Mouse (Mus musculus) liver, adult 2 months (tissue): ENCODE data around the gene Gm1110. TPM values are rescaled to one million over a fixed set of nuclear protein-coding genes. Genes with fewer than 3 reads are reported as not detected.
"Not testable (repeated sequence)": the region's sequence is repeated elsewhere in the genome, so short reads cannot be mapped to it uniquely, and the experiment has no call there.

Source experiments
- DNase-seq: peaks from one replicate; pipeline ENCODE4 v3.0.0-alpha.2; 2011; ENCODE audit warnings: low read depth, low spot score; ENCODE audit errors: extremely low read depth
- H3K27ac ChIP-seq: fragments of 200-500 bp; replicated peaks from 2 replicates; pipeline ENCODE4 v1.5.1; 2012; ENCODE audit warnings: low read depth, mild to moderate bottlenecking, control low read depth, inconsistent platforms, low read length; ENCODE audit not compliant: insufficient read depth
- H3K27me3 ChIP-seq: fragments of 200-500 bp; 2 replicates; pipeline ENCODE4 v1.6.1; 2012; ENCODE audit warnings: mild to moderate bottlenecking, moderate library complexity, low read length, inconsistent platforms; ENCODE audit not compliant: control insufficient read depth, insufficient read depth
- H3K36me3 ChIP-seq: fragments of 200-500 bp; 2 replicates; pipeline ENCODE4 v1.6.1; 2012; ENCODE audit warnings: low read length, inconsistent platforms; ENCODE audit not compliant: control insufficient read depth, insufficient read depth
- H3K4me1 ChIP-seq: fragments of 200-500 bp; 2 replicates; pipeline ENCODE4 v1.6.1; 2011; ENCODE audit warnings: low read length; ENCODE audit not compliant: control insufficient read depth, insufficient read depth
- H3K4me3 ChIP-seq: fragments of 200-500 bp; 2 replicates; pipeline ENCODE4 v1.5.1; 2011; ENCODE audit warnings: low read depth, mild to moderate bottlenecking, control low read depth, low read length, moderate library complexity; ENCODE audit not compliant: insufficient read depth
- H3K79me2 ChIP-seq: fragments of 200-500 bp; 2 replicates; pipeline ENCODE4 v1.6.1; 2012; ENCODE audit warnings: inconsistent platforms, mild to moderate bottlenecking, low read length, moderate library complexity; ENCODE audit not compliant: control insufficient read depth, insufficient read depth
- H3K9ac ChIP-seq: fragments of 200-500 bp; 2 replicates; pipeline ENCODE4 v1.6.1; 2012; ENCODE audit warnings: low read depth, mild to moderate bottlenecking, control low read depth, inconsistent platforms, low read length
- CTCF ChIP-seq: fragments of 200-500 bp; IDR thresholded peaks from 2 replicates; pipeline ENCODE4 v1.5.1; 2011; ENCODE audit warnings: low read depth, low read length, control low read depth
- POLR2A ChIP-seq: fragments of 200-500 bp; IDR thresholded peaks from 2 replicates; pipeline ENCODE4 v1.6.1; 2011; ENCODE audit warnings: low read length, control low read depth; ENCODE audit not compliant: insufficient read depth; ENCODE audit errors: extremely low read depth
- WGBS: fragments of 180-500 bp; shearing (Covaris S2); methylation state at CpG from one replicate; pipeline ENCODE4 v1.1.7; 2018; 5-methylcytosine and 5-hydroxymethylcytosine counted together
- polyA plus RNA-seq: library from polyadenylated mRNA; depleted of rRNA; stranded (reverse); fragments of >200 nt; gene quantifications from 2 replicates; pipeline ENCODE4 v1.2.3, GENCODE M21; 2012; rRNA removed
- total RNA-seq: library from RNA; depleted of rRNA; stranded (reverse); fragments of >200 nt; gene quantifications from 2 replicates; pipeline ENCODE4 v1.2.3, GENCODE M21; 2014; rRNA removed

The Gm1110 gene
- total RNA-seq = not detected in 2 replicates
- not detected in 2 replicates for polyA plus RNA-seq

GRCm38 (mm10) chr9:26922909-26923526 lies at the start of gene Gm1110:
TSS of gene Gm1110 (minus strand) at chr9:26923111.
- Histone ChIP-seq H3K36me3 (no peaks in the 10 kb centered on the region), H3K27me3 (no peaks in the 10 kb centered on the region), H3K79me2 (no peaks in the 10 kb centered on the region), H3K4me3 (no peak within 1 kb of the TSS), H3K9ac (no peak within 1 kb of the TSS), H3K27ac (no peak within 1 kb of the TSS), H3K4me1 (no peaks in the 10 kb centered on the region)
- TF ChIP-seq CTCF = no peak
- no peak for TF ChIP-seq POLR2A
- peak; percentile 33 for DNase-seq
- WGBS = 50% methylated on average over 13 of the region's 13 CpGs

DNA sequence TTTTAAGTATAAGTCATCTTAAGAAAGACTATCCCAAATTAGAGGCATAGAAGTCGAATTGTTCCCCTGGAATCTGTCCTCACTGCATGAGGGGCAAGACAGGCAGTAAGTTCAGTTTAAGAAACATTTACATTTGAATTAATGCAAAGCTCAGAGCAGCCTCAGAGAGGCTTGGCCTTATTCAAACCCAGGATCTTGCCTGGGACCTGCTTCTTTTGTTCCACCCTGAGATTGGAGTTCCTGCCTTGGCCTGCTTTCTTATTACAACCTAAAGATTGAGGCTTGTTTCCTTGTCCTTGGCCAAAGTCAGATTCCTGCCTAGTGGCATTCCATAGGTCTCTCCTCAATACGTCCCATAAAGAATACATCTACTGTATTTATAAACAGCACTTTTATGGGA lies 24.9 kb upstream of the Gm1110 start:
- WGBS = 74% methylated on average over 2 of the region's 2 CpGs
- no peak overlapping the region for H3K4me3 ChIP-seq
- TF ChIP-seq CTCF = no peak
- no peak for TF ChIP-seq POLR2A
- no peaks in the 10 kb centered on the region for H3K27me3 ChIP-seq
- H3K27ac ChIP-seq = no peak overlapping the region
- no peaks in the 10 kb centered on the region for H3K36me3 ChIP-seq
- H3K4me1 ChIP-seq = no peaks in the 10 kb centered on the region
- H3K79me2 ChIP-seq = no peaks in the 10 kb centered on the region
- no peak overlapping the region for H3K9ac ChIP-seq
- no peak for DNase-seq

- no peak overlapping the region for H3K27ac ChIP-seq
- H3K4me1 ChIP-seq = no peaks in the 10 kb centered on the region
- no peak overlapping the region for H3K9ac ChIP-seq
- no peaks in the 10 kb centered on the region for H3K36me3 ChIP-seq
- peak; percentile 76 for DNase-seq
- 9% methylated on average over 3 of the region's 3 CpGs for WGBS
- TF ChIP-seq CTCF (no peak), POLR2A (no peak)
- H3K27me3 ChIP-seq = no peaks in the 10 kb centered on the region
- H3K79me2 ChIP-seq = no peaks in the 10 kb centered on the region
- no peak overlapping the region for H3K4me3 ChIP-seq
Observed at GRCm38 (mm10) chr9:26924146-26924545, 1.2 kb upstream of the Gm1110 start.

DNA sequence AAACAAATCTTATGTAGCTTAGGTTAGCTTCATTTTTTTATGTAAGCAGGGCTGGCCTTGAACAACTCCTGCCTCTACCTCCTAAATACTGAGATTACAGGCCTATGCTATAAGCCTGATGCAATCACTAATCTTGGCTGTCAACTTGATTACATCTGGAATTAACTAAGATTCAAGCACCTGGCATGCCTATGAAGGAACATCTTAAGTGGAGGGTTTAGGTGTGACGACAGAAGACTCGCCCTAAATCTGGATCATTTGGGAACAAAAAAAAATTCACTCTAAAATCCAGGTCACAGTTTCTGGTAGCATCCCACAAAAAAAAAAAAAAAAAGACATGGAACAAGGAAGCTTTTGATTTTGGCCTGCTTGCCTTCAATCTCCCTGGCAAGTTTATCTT lies 3.1 kb downstream of the Gm1110 start:
- no peak overlapping the region for H3K4me3 ChIP-seq
- WGBS = 97% methylated on average over 2 of the region's 2 CpGs
- H3K36me3 ChIP-seq = no peaks in the 10 kb centered on the region
- DNase-seq = no peak
- no peak for TF ChIP-seq POLR2A
- TF ChIP-seq CTCF = no peak
- H3K27ac ChIP-seq = no peak overlapping the region
- no peaks in the 10 kb centered on the region for H3K4me1 ChIP-seq
- no peaks in the 10 kb centered on the region for H3K27me3 ChIP-seq
- no peak overlapping the region for H3K9ac ChIP-seq
- no peaks in the 10 kb centered on the region for H3K79me2 ChIP-seq

GRCm38 (mm10) chr9:26913150-26913549 lies 9.8 kb downstream of the Gm1110 start:
- Histone ChIP-seq H3K4me1 (no peaks in the 10 kb centered on the region), H3K4me3 (no peak overlapping the region), H3K79me2 (no peaks in the 10 kb centered on the region), H3K27ac (no peak overlapping the region), H3K36me3 (no peaks in the 10 kb centered on the region), H3K9ac (no peak overlapping the region), H3K27me3 (no peaks in the 10 kb centered on the region)
- DNase-seq = no peak
- TF ChIP-seq CTCF (no peak), POLR2A (no peak)
- 85% methylated on average over 4 of the region's 4 CpGs for WGBS

DNA sequence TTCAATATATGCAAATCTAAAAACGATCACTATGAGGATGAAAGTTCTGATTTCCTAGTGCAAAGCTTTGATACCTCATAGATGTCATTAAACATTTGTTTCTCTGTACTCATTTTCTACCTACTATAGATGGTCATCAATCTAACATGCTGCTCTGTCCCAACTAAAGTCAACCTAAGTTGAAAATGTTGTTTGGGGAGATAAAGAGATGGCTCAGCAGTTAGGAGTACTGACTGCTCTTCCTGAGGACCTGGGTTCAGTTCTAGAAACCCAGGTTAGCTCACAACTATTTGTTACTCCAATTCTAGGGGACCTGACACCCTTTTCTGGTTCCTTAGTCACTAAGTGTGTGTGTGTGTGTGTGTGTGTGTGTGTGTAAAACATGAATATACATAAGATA lies 11.7 kb downstream of the Gm1110 start:
- Histone ChIP-seq H3K36me3 (no peaks in the 10 kb centered on the region), H3K4me3 (no peak overlapping the region), H3K27me3 (no peaks in the 10 kb centered on the region), H3K9ac (no peak overlapping the region), H3K4me1 (no peaks in the 10 kb centered on the region), H3K27ac (no peak overlapping the region), H3K79me2 (no peaks in the 10 kb centered on the region)
- WGBS = 56% methylated on average over 1 of the region's 1 CpGs
- TF ChIP-seq CTCF = no peak
- TF ChIP-seq POLR2A = no peak
- no peak for DNase-seq

- H3K79me2 ChIP-seq, DNase-seq, H3K9ac ChIP-seq, H3K4me1 ChIP-seq, H3K27me3 ChIP-seq, H3K36me3 ChIP-seq, H3K27ac ChIP-seq, H3K4me3 ChIP-seq: not testable (repeated sequence)
- WGBS = 79% methylated on average over 7 of the region's 7 CpGs
Observed at GRCm38 (mm10) chr9:26869856-26870255, 53.1 kb downstream of the Gm1110 start.
